ENCODE assay signal across 8 mouse cellular contexts in genomic region chr1:91413030-91413506, GRCm38 (mm10). TPM values are rescaled to one million over a fixed set of nuclear protein-coding genes. Genes with fewer than 3 reads are reported as not detected.
DNase-seq lines count a peak whose midpoint lies in the region; ATAC-seq and TF ChIP-seq lines count a peak whose summit lies in the region.

No protein-coding gene starts in this region.

- H3K79me2 ChIP-seq in liver, adult 2 months (ENCODE audit: control insufficient read depth, insufficient read depth, low read length): no peaks in the 10 kb centered on the region

- peaks cover 38% of the 10 kb centered on the region for H3K27me3 ChIP-seq in erythroblast, embryonic 14.5 days (ENCODE audit: control insufficient read depth)
- no peaks in the 10 kb centered on the region for H3K27me3 ChIP-seq in heart, embryonic 12.5 days (replicated peaks)
- H3K27me3 ChIP-seq in kidney, embryonic 16.5 days (ENCODE audit: insufficient read depth, low read length): no peaks in the 10 kb centered on the region
- H3K27me3 ChIP-seq in liver, adult 2 months (ENCODE audit: control insufficient read depth, insufficient read depth, low read length): no peaks in the 10 kb centered on the region

- peaks cover 7% of the 10 kb centered on the region; the same call in 1 of the 2 replicates for H3K36me3 ChIP-seq in erythroblast, embryonic 14.5 days (ENCODE audit: control insufficient read depth)
- peaks cover 16% of the 10 kb centered on the region; the same call in 1 of the 2 replicates for H3K36me3 ChIP-seq in heart, embryonic 12.5 days
- H3K36me3 ChIP-seq in kidney, embryonic 16.5 days (ENCODE audit: insufficient read depth, low read length): no peaks in the 10 kb centered on the region
- peaks cover 3% of the 10 kb centered on the region for H3K36me3 ChIP-seq in liver, adult 2 months (ENCODE audit: control insufficient read depth, insufficient read depth, low read length)

- peak; percentile 81 for TF ChIP-seq POLR2A in liver, adult 2 months (IDR thresholded peaks at IDR 0.05; ENCODE audit: extremely low read depth, insufficient read depth, low read length)

- under 1% methylated on average over 34 of the region's 34 CpGs for WGBS in heart, embryonic 12.5 days
- under 1% methylated on average over 33 of the region's 34 CpGs for WGBS in kidney, embryonic 16.5 days
- WGBS in liver, adult 2 months: under 1% methylated on average over 34 of the region's 34 CpGs

- TF ChIP-seq CTCF in liver, adult 2 months (IDR thresholded peaks at IDR 0.05; ENCODE audit: low read depth, low read length): no peak

- no peaks in the 10 kb centered on the region for H3K9me3 ChIP-seq in erythroblast, embryonic 14.5 days (ENCODE audit: control insufficient read depth, low read length)
- H3K9me3 ChIP-seq in heart, embryonic 12.5 days (replicated peaks): no peaks in the 10 kb centered on the region
- H3K9me3 ChIP-seq in kidney, embryonic 16.5 days (ENCODE audit: low read length): no peaks in the 10 kb centered on the region

- H3K27ac ChIP-seq in heart, embryonic 12.5 days (ENCODE audit: poor library complexity, severe bottlenecking): peak overlapping the region; percentile 94
- peak overlapping the region; percentile 93 for H3K27ac ChIP-seq in kidney, embryonic 16.5 days (ENCODE audit: low read length)
- H3K27ac ChIP-seq in liver, adult 2 months (replicated peaks; ENCODE audit: insufficient read depth, low read depth, low read length): peak overlapping the region; percentile 91

- H3K4me3 ChIP-seq in erythroblast, embryonic 14.5 days (replicated peaks): peak overlapping the region; percentile 75
- peak overlapping the region; percentile 81 for H3K4me3 ChIP-seq in heart, embryonic 12.5 days
- H3K4me3 ChIP-seq in kidney, embryonic 16.5 days (ENCODE audit: low read length): peak overlapping the region; percentile 78
- H3K4me3 ChIP-seq in liver, adult 2 months (ENCODE audit: insufficient read depth, low read depth, low read length): peak overlapping the region; percentile 92

- H3K4me1 ChIP-seq in erythroblast, embryonic 14.5 days (ENCODE audit: control insufficient read depth): peaks cover 28% of the 10 kb centered on the region
- peaks cover 32% of the 10 kb centered on the region for H3K4me1 ChIP-seq in heart, embryonic 12.5 days (replicated peaks)
- peaks cover 33% of the 10 kb centered on the region for H3K4me1 ChIP-seq in kidney, embryonic 16.5 days (ENCODE audit: insufficient read depth, low read length)
- peaks cover 14% of the 10 kb centered on the region for H3K4me1 ChIP-seq in liver, adult 2 months (ENCODE audit: control insufficient read depth, insufficient read depth, low read length)

- DNase-seq in CD4-positive, CD25-positive, alpha-beta regulatory T cell, adult 2 months (ENCODE audit: low read depth, low spot score): peak; percentile 95
- peak; percentile 93 for DNase-seq in brain, embryonic 18.5 days (ENCODE audit: low read depth, low spot score)
- peak; percentile 94 for DNase-seq in liver, adult 2 months (ENCODE audit: extremely low read depth, low read depth, low spot score)
- DNase-seq in spleen, postnatal 36 days (ENCODE audit: low spot score in 2 of 2): peak; percentile 97

- ATAC-seq in heart, embryonic 12.5 days (ENCODE audit: insufficient number of reproducible peaks, low FRiP score): peak; percentile 94
- ATAC-seq in kidney, embryonic 16.5 days (ENCODE audit: low FRiP score, low TSS enrichment): peak; percentile 97
- ATAC-seq in monocyte, adult 5-6 weeks (replicated peaks; ENCODE audit: insufficient number of reproducible peaks, low FRiP score, low TSS enrichment, poor library complexity, severe bottlenecking): peak; percentile 95

- H3K4me2 ChIP-seq in heart, embryonic 12.5 days: peak overlapping the region; percentile 97
- peak overlapping the region; percentile 99 for H3K4me2 ChIP-seq in kidney, embryonic 16.5 days (replicated peaks; ENCODE audit: low read depth, low read length)

- peak overlapping the region; percentile 88 for H3K9ac ChIP-seq in heart, embryonic 12.5 days
- peak overlapping the region; percentile 88 for H3K9ac ChIP-seq in kidney, embryonic 16.5 days (replicated peaks; ENCODE audit: low read length)
- H3K9ac ChIP-seq in liver, adult 2 months (ENCODE audit: low read depth, low read length): peak overlapping the region; percentile 95

RNA-seq across cellular contexts. Expression of gene Hes6, which starts 0.8 kb away (rescaled TPM):
- polyA plus RNA-seq in erythroblast, embryonic 14.5 days (2012): 0.80 and 1.3 TPM in 2 replicates
- polyA plus RNA-seq in heart, embryonic 12.5 days (2016; fragmentation: Nextera tagmentation; extraction: Ambion mirVana): 63.6 and 65.4 TPM in 2 replicates
- polyA plus RNA-seq in kidney, embryonic 16.5 days (2015; fragmentation: Nextera tagmentation; extraction: Ambion mirVana): 69.0 and 72.2 TPM in 2 replicates
- 64.6 and 97.0 TPM in 2 replicates for total RNA-seq in liver, adult 2 months (2014; rRNA removed)
- polyA plus RNA-seq in liver, adult 2 months (2012; rRNA removed): 107 and 112 TPM in 2 replicates
- 11.5 to 23.5 TPM (median 13.5 TPM) in 3 replicates for total RNA-seq in monocyte, adult 5-6 weeks (2017)

RNA-seq across cellular contexts. Expression of gene Ilkap, which starts 14.5 kb away (rescaled TPM):
- polyA plus RNA-seq in erythroblast, embryonic 14.5 days (2012): 5.3 and 6.5 TPM in 2 replicates
- 104 and 106 TPM in 2 replicates for polyA plus RNA-seq in heart, embryonic 12.5 days (2016; fragmentation: Nextera tagmentation; extraction: Ambion mirVana)
- 140 and 143 TPM in 2 replicates for polyA plus RNA-seq in kidney, embryonic 16.5 days (2015; fragmentation: Nextera tagmentation; extraction: Ambion mirVana)
- 50.3 and 54.7 TPM in 2 replicates for total RNA-seq in liver, adult 2 months (2014; rRNA removed)
- polyA plus RNA-seq in liver, adult 2 months (2012; rRNA removed): 25.2 and 32.0 TPM in 2 replicates
- 133 to 179 TPM (median 136 TPM) in 3 replicates for total RNA-seq in monocyte, adult 5-6 weeks (2017)

RNA-seq across cellular contexts. Expression of gene Per2, which starts 46.1 kb away (rescaled TPM):
- 0.04 and 0.05 TPM in 2 replicates for polyA plus RNA-seq in erythroblast, embryonic 14.5 days (2012)
- polyA plus RNA-seq in heart, embryonic 12.5 days (2016; fragmentation: Nextera tagmentation; extraction: Ambion mirVana): 3.6 and 4.0 TPM in 2 replicates
- polyA plus RNA-seq in kidney, embryonic 16.5 days (2015; fragmentation: Nextera tagmentation; extraction: Ambion mirVana): 4.2 and 4.6 TPM in 2 replicates
- total RNA-seq in liver, adult 2 months (2014; rRNA removed): 5.7 and 7.7 TPM in 2 replicates
- 3.9 and 4.9 TPM in 2 replicates for polyA plus RNA-seq in liver, adult 2 months (2012; rRNA removed)
- total RNA-seq in monocyte, adult 5-6 weeks (2017): 2.8 to 12.0 TPM (median 3.1 TPM) in 3 replicates

RNA-seq across cellular contexts. Expression of gene Erfe, which starts 46.8 kb away (rescaled TPM):
- 2.2 and 2.4 TPM in 2 replicates for polyA plus RNA-seq in erythroblast, embryonic 14.5 days (2012)
- polyA plus RNA-seq in heart, embryonic 12.5 days (2016; fragmentation: Nextera tagmentation; extraction: Ambion mirVana): 1.5 and 1.7 TPM in 2 replicates
- 2.0 and 2.2 TPM in 2 replicates for polyA plus RNA-seq in kidney, embryonic 16.5 days (2015; fragmentation: Nextera tagmentation; extraction: Ambion mirVana)
- total RNA-seq in liver, adult 2 months (2014; rRNA removed): not detected in 2 replicates
- polyA plus RNA-seq in liver, adult 2 months (2012; rRNA removed): not detected in 2 replicates
- total RNA-seq in monocyte, adult 5-6 weeks (2017): 0.29 to 0.48 TPM in 2 of 3 replicates, not detected in the other

Comparison
In these comparisons a context has a peak if more than half of its experiments do, and no peak if none do; other contexts are left out.
1. Peak in every context shown above with its lines: DNase-seq, ATAC-seq, H3K4me3 ChIP-seq and H3K27ac ChIP-seq.
2. RNA of gene Hes6, which starts 0.8 kb away (polyA plus RNA-seq): 107 to 112 TPM in liver, adult 2 months, 69.0 to 72.2 TPM in kidney, embryonic 16.5 days and 63.6 to 65.4 TPM in heart, embryonic 12.5 days; 0.80 to 1.3 TPM in erythroblast, embryonic 14.5 days; every median in the first group is over 10 times any median in the second.